Mouse (Mus musculus) cerebellum, postnatal 25 days (tissue): ENCODE results near the gene Abca8b.
"Not testable (repeated sequence)": the region's sequence is repeated elsewhere in the genome, so short reads cannot be mapped to it uniquely, and the experiment has no call there.

ENCODE experiments used
- DNase-seq, 2 experiments: peaks; one replicate each; pipeline ENCODE4 v3.0.0; 2021; ENCODE audit warnings: mixed read lengths in 2 of 2

The Abca8b gene

DNA sequence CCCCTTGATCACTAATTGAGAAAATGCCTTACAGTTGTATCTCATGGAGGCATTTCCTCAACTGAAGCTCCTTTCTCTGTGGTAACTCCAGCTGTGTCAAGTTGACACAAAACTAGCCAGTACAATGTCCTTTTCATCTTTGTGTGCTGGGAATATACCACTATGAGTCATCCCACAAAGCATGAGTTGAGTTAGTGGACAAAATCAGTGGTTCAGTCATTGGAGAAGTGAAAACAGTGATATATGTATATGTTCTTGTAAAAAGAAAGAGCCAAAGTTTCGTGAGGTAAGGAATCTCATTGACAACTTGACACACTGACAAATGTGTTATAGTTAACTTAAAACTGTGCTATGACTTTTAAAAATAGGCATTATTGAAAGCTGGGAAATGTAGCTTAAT, 83.5 kb downstream of the Abca8b start:
- DNase-seq, result not testable (repeated sequence)

DNA sequence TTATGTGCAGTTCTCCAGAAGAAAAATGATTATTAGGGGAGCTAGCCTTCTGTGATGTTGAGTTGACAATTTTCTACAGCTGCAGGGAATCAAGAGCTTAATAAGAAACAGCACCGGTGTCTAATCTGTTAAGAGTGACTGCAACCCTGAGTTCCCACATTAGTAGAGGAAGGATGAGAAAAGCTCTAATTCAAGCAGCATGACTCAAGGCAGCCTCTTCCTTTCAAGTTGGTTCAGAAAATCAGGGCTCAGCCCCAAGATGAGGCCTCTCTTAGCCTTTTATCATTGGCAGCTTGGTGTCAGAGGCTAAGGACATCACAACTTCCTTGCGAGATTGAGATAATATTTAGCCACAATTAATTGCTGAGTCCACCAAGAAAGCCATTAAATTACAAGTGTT, 85.8 kb downstream of the Abca8b start:
- no peak for DNase-seq

DNA sequence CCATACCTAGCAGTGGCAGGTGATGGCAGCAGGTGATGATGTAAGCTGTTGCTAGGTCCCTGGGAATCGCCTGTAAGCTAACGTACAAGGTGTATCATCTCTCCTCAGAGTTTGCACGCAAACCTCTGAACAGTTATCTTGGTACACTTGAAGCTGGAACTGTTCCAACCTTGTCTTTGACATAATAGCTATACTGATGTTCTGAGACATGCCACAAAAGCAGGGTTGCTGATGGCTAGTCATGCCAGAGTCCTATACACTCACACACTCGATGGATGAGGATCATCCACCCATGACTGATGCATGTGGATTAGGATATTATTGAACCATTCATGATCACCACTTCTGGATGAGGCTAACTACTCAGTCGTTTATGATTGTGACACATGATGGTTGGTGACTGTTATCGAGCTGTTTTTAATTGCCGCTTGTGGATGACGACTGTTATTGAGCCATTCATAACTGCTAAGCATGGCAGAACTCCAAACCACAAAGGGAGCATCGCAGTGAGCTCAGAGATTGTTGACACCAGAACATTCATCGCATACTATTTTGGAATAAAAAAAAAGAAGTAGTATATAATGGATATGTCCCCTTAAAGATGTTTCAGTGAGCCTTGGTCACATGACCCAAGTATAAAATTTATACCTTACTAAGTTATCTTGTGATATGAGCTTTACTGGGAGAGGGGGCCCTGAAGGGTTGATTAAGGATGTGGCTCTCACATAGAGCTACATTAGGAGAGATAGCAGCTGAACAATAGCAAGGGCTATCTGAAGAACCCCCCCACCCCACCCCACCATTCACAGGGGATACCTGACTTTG, 87.2 kb downstream of the Abca8b start:
- DNase-seq, result no peak

DNA sequence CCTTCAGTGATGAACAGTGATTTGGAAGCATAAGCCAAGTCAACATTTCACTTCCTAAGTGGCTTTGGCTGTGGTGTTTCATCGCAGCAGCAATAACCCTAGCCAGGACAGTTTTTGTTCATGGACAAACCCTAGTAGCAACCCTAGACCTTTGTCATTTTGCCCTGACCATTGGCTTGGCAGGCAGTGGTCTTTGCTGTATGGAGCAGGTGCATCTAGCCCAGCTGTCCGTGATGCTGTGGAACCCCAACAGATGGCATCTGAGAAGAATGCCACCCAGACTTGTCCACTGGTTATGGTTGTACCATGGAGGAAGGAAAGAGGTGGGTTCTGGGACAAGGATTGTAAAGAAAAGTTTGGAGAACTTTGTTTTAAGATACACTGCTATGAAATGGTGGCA, 88.1 kb downstream of the Abca8b start:
- no peak for DNase-seq

DNA sequence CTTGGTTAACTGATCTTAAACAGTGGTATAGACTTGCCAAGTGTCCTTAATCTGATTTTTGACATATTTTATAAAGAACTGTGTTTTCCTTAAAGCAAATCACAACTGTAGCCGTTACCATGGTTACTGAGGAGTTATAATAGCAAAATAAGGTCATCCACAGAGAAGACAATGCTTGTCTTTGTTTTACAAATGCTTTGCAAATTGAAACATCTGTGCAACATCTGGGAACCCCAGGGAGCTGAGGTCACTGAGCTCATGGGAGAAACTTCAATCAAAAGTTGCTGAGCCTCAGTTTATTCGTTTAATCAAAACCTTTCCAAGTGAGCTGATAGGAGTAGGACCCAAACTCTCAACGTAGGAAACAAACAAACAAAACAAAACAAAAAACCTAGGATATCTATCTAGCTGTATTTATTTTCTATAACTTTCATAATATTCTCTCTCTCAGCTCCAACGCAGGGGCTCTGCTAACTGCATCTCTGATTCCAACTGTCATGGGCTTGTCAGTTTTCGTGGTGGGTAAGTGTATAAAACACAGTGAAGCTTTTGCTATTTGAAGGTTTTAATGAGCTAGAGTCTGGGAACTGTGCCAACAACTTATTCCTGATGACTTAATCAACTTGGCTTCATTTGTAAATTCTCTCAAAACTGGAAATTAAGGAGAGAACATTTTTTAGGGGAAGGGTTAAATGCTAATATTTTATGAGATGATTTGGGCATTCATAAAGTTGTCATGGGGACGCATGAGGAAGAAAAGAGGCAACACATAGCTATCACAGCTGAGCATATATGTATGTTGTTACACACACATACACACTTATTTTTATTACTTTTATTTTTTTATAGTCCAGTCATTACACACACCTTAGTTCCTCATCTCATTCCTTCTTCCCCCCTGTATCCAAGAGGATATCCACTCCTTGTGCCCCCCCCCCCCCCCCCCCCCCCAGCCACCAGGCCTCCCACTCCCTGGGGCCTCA, 92.7 kb downstream of the Abca8b start:
- no peak for DNase-seq

DNA sequence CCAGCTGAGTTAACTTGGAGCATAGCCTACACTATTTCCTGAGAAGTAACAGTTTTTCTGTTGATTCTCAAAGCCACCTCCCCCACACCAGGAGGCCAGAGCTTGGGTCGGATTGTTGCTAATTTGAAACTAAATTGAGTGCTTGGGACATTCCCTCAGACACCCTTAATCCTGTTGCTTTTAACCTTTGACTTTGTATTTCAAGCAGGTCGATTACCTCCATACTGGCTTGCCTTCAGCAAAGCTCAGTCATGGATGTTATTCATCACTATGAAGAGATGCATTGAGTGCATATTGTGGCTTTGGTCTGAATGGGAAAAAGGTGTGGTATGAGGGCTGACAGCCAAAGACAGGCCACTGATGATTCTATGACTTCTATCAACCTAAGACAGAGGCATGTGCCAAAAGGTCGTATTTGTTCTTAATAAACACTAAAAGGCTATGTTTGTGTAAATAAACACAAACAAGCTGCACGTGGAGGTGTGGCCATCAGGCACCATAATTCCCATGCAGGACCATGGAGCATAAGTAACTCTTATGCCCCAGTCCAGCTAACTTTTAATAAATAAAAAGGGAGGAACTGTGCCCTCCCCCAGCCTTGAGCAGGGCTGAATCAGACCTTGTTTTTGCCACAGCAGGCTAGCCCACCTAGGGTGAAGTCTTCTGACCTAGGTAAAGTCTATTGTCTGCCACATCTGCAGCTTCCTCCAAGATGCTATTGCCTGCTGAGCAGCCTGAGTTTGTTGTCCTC, 95.0 kb downstream of the Abca8b start:
- no peak for DNase-seq

DNA sequence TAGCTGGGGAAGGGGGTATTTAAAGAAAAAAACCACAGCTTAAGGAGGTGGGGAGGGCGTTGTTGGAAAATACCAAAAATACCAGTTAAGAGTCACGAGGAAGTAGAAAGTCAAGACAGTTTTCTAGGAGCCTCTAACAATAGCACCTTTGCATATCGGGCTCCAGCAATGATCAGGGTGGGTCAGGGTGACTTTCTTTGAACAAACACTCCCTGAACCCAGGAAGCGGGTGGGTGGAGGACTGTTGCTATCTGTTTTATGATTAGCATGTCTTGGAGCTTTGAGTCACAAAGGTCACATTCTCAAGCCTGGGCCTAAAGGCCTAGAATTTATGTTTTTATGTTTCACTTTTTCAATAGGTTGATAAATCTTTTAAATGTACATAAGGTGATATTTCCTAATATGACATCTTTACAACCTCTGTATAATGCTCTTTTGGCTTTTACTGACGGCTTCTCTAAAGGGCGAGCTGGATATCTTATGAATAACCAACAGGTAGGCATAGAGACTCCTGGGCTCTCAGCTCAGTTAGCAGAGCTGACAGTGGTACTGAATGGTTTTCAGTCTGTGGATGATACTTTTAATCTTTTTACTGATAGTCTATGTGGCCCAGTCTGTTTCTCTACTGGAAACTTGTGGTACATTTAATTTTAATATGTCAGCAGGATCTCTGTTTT, 96.7 kb downstream of the Abca8b start:
- no peak for DNase-seq

DNA sequence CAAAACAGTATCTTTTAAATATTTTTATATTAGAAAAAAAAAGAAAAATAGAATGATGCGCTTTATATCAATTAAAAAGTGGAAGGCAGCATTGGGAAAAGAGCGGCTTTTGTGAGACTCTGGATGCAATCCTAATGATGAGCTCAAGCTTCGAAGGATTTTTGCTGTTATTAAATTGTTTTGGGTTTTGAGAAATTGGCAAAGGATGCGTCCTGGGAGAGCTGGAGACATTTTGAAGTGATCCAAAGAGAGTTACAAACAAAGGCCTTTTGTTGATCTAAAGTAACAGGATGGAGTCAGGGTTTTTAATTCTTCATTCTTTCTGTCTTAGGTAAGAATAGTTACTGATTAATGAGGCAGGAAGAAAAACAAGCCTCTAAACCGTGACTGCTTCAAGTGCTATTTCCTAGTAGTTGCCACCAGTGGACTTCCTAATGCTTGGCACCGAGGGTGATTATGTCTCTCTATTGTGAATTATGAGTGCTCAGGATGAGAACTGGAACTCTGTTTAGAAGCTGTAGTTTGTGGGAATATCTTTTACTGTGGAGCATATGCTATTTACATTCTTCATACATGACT, 99.6 kb downstream of the Abca8b start:
- DNase-seq, result no peak

DNA sequence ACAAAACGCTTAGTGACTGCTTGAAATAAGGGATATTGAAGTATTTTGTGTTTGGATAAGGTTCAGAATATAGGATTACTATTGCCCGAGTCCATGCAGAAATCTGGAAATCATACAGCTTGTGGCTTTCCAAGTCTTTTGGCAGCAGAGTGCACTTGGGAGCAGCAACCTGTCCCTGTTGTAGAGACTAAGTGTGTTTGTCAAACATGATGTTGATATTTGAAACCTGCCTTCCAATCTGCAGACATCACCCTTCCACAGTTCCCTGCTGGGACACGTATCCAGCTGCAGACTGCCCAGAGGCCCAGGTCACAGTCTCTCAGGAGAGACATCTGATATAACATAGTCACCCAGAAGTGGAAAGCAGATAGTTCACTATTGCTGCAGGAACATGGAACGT, 100.1 kb downstream of the Abca8b start:
- DNase-seq, result no peak

DNA sequence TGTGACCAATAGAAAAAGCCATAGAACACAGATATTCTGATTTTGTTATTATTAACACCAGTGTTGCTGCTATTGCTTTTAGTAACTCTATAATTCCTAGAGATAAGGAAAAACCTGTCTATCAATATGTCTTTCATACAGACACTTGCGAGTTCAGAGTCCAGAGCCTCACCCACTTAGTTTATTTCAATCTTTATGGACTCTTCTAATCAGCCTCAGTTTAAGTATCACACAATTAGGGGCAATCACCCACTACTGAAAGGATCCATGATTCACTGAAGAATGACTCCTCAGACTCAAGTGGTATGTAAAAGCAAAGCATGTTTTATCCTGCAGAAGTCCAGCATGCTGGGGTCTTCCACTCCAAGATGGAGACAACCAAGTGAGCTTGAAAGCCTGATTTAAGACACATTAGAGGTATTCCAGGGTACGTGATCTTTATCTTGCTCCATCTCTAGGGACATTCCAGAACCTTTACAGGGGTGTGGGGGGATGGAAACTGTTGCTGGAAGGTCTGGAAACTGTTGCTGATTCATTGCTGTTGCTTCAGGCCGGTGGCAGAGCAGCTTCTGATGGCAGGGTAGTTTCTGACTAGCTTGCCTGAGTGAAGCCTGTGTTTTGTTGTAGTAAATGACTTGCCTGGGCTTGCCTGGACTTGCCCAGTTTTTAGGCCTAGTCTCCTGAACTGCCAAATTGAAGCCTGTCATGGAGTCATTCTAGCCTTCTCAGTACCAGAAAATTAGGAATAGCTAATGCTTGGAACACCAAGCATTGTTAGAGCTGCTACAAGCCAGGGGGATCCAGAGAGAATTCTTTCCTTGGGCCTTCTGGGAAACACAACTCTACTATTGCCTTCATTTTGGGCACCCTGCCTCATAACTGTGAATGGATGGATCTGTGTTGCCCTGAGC, 101.5 kb downstream of the Abca8b start:
- no peak for DNase-seq

DNA sequence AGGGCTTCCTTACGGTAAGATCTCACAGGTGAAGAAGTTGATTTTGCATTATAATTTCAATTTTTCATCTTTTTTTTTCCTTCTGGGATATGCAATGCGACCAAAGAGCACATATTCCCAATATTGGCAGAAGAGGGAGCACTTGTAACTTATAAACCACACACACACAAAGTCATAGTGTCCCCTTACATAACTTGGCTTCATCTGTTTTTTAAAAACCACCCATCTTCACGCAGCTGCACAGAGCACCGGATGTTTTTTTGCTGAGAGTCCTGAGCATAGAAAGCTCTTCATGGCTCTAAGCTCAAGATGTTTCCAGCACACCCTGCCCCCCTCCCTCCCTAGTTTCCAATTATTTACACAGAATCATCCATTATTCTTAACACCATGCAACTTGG, 103.7 kb downstream of the Abca8b start:
- DNase-seq, result no peak

DNA sequence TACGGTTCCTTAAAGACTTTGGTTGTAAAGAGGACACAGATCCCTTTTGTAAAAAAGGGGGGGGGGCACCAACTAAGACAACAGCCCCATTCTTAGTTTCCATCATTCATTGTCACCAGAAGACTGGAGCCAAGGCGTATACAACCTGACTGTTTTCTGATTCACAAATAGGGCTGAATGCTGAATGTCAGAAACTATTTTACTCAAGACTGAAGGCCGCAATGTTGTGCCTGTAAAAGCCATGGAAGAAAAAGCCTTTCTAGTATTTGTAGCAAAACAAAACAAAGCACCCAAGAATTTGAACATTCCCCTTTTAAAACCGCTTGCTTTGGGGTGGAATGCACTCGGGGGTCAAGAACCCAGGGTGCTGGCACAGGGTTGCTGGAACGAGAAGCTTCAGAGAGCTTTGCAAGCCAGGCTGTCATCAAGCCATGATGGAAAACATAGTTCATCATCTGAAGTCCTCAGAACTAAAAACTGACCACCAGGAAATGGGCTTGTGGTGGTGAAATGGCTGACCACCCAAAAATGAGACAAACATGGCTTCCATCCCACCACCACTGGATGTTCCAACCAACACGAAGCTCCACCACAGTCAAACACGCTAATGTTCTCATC, 104.2 kb downstream of the Abca8b start:
- no peak for DNase-seq

DNA sequence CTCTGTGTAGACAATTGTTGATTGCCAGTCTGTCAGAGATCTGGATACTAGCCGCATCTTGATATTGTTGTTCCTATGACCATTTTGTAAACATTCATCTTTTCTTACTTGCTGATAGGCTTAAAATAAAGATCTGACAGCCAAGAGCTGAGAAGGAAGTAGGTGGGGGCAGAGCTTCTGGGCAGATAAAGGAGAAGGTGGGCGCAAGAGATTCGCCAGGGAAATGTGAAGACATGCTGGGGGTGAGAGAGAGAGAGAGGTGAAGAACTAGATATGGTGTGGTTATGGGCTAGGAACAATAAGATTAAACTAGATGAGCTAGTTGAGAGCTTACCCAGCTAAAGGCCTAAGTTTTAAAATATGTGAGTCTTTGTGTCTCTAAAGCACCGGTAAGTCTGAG, 106.0 kb downstream of the Abca8b start:
- DNase-seq, result no peak

DNA sequence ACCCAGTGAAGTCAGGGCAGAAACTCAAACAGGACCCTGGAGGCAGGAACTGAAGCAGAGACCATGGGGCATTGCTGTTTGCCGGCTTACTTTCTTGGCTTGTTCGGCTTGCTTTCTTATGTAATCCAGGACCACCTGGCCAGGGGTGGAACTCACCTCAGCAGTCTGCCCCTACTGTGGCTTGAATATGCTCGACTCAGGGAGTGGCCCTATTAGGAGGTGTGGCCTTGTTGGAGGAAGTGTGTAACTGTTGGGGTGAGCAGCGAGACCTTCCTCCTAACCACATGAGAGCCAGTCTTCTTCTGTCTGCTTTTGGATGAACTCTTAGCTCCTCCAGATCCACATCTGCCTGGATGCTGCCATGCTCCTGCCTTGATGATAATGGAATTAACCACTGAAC, 108.9 kb downstream of the Abca8b start:
- no peak for DNase-seq

DNA sequence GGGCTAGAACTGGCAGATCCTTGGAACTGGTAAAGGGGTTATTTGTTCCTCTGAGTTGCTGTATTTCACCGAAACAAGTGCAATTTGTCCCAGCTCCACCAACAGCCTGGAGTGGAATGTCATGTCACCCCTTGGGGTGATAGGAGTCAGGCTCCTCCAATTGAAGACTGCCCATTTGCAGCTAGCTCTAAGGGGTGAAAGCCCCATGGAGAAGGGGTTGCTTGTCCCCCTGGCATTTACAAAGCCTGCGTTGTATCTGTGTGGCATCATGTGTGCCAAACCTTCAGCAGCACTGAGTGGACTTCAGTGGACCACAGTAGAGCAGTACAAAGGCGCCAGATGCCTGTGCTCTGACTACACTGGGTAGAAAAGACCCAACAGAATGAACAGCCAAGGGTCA, 110.1 kb downstream of the Abca8b start:
- DNase-seq, result no peak

DNA sequence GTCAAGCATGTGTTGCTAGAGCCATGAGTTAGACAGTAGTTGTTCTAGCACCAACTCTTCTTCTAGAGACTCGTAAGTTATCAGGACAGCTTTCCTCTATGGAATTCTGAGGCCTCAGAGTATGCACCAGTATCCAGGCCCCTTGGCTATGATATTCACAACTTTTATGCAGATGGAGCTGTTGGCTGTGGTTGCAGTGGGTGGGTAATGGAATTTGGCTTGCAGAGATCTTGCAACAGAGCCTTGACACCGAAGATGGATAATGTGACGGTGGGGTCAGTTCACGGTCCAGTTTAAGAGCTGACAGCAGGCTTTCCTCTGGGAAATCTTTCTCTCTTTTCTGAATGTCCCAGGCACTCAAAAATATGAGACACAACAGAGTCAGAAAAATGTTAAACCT, 110.8 kb downstream of the Abca8b start:
- no peak for DNase-seq

DNA sequence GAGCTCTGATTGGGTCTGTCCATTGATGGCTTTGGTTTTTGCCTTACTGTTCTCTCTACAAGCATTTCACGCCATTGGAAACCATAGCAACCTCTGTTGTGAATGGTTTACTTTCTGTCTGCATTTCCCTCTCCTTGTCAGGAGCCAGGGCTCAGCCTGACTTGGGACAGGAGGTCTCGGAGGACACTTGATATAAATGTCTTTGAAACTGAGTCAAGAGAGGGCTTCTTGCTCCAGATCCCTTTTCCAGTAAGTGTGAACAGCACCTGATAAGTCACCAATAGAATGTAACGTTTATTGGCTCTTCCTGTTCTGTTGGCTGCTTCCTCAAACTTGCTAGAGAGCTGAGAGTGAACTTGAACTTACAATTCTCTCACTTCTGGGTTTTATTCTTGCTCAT, 111.5 kb downstream of the Abca8b start:
- DNase-seq, result no peak
